Mouse (Mus musculus): ENCODE data around the gene Zic1.

Gene Zic1

GRCm38 (mm10) chr9:91353551-91354433 is 11.8 kb downstream of the Zic1 start:
- DNase-seq (ENCODE audit: low spot score in 2 of 2): no peak

- DNase-seq (ENCODE audit: low spot score in 2 of 2): no peak
Observed at GRCm38 (mm10) chr9:91352786-91353185, 12.8 kb downstream of the Zic1 start.

DNA sequence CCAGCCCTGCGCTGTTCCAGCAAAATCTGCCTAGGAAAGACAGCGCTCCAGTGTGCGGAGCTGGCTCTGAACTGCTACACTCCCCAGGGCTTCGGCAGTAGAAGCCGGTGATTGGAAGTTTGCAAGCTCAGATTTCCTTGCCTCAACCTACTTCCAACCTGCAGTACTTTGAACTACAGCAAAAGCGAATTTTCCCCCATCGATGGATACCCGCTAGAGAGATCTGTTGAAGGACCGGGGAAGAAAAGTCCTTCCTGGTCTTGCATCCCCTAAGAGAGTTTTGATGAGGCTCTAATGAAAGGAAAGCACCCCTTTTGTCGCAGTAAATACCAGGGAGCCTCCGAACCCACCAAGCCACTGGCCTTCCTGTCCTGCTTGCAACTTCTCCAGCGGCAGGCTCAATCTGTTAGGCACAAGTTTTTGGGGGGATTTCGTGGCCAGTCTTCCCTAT is 13.6 kb downstream of the Zic1 start:
- DNase-seq (ENCODE audit: low spot score in 2 of 2): no peak

GRCm38 (mm10) chr9:91351361-91351760 is 14.2 kb downstream of the Zic1 start:
- DNase-seq (ENCODE audit: low spot score in 2 of 2): no peak

- no peak for DNase-seq (ENCODE audit: low spot score in 2 of 2)
Observed at GRCm38 (mm10) chr9:91350861-91351291, 14.7 kb downstream of the Zic1 start.

DNA sequence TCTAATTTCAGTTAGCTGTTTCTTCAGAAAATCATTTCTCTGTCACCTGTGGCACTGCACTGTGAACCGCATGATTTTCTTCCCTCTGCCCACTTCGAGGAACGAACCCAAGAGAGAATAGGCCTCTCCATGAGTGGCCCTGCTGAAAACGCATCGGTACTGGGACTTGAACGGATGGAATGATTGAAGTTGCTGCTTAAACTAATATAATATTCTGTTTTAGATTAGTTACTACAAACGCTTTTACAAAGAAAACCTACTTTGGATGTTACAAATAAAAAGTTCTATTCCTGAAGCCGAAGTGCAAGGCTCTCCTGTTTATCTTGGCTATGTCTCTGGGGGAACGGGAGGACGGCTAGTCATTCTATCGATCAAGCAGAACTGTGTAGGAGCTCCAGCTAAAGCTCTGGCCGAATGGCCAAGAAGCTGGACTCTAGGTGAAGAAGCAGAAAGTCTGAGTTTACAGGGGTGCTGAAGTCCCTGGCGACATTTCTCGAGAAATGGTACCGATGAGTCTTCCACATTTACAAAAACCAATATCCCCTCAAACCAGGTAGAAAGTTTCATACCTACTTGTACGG is 15.3 kb downstream of the Zic1 start:
- DNase-seq (ENCODE audit: low spot score in 2 of 2): no peak

DNA sequence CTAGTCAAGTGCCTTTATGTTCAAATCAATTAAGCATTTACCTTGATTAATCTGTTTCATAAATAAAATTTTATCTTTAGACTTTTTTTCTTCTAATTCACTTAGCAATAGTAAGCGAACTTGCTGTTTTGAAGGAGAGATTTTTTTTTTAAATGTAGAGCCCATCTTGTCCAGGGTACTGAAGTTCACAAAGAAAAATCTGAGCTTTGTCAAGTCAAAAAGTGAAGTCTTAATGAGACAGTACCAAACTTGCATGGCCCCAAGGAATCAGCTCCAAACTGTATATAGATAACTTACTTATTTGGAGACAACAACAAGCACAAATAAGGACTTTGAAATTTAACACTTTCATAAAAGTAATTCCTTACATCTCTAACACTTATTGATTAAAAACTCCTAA is 16.9 kb downstream of the Zic1 start:
- no peak for DNase-seq (ENCODE audit: low spot score in 2 of 2)

DNA sequence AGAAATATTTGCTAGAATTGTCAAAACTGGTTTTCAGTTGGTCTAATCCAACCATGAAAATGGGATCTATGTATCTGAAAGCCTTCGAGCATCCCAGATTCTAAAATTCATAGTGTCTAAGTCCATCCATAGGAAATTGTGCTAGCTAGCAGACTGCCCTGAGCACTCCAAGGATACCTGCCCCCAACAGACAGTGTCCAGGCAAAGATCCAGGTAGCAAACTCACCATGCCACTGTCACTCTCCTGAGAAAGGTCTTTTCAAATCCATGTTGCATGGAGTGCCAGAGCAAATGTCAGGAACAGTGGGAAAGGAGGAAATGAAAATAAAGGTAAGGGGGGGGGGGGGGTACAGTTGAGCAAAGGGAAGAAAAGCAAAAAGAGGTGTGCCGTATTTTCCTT is 18.0 kb downstream of the Zic1 start:
- DNase-seq (ENCODE audit: low spot score in 2 of 2): no peak
